ENCODE assay signal across 21 mouse cellular contexts in the genomic region with DNA sequence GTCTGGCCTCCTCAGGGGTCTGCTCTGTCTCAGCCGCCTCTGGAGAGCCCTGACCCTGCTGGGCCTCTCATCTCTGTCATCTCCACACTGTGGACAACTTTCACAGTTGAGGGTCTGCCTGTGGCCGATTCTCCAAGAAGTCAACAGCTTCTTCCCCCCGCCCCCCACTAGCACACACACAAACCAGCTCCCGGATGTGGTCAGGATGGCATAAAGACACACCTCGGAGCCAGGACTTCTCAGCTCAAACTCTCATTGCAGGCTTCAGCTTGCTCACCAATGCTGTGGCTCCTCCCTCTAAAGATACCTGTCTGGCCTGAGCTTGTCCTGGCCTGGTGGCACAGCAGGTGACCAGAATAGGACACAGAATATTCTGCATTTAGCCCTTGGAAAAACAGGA.
DNase-seq lines count a peak whose midpoint lies in the region; ATAC-seq and TF ChIP-seq lines count a peak whose summit lies in the region.
"Had no signal": no experiment of that assay in that cellular context is flagged by ENCODE, and none has a peak within 500 bp of the region (broad histone marks: within the 10 kb centered on the region; RNA-seq: fewer than 3 reads in every experiment).

No protein-coding gene starts in this region.

- 0 out of 2 replicates have a peak overlapping the region, but pooled peaks have one; percentile 34 for H3K4me2 ChIP-seq in stomach, embryonic 15.5 days
- no peak overlapping the region for H3K4me2 ChIP-seq in stomach, postnatal 0 days (replicated peaks; ENCODE audit: low read depth)
- H3K4me2 ChIP-seq: forebrain, embryonic 12.5 days; limb, embryonic 12.5 days; liver, embryonic 12.5 days had no signal

- intact Hi-C loops in heart, postnatal 36 days (cut with DNase I), result no loop called here

- TF ChIP-seq CTCF in stomach, postnatal 0 days (IDR thresholded peaks at IDR 0.05; ENCODE audit: low read depth), result no peak

- no peak overlapping the region for H3K4me3 ChIP-seq in stomach, embryonic 15.5 days (replicated peaks)
- H3K4me3 ChIP-seq in stomach, postnatal 0 days (ENCODE audit: low read depth, low read length), result no peak overlapping the region
- H3K4me3 ChIP-seq: forebrain, embryonic 12.5 days; gastrocnemius, adult 2 months; limb, embryonic 12.5 days; liver, embryonic 12.5 days; megakaryocyte, embryonic 14.5 days; myocyte had no signal

- TF ChIP-seq EP300 in stomach, postnatal 0 days (optimal IDR thresholded peaks at IDR 0.05), result no peak

- H3K9me3 ChIP-seq in stomach, embryonic 15.5 days, result no peaks in the 10 kb centered on the region
- no peaks in the 10 kb centered on the region for H3K9me3 ChIP-seq in stomach, postnatal 0 days (ENCODE audit: control insufficient read depth, low read length)
- H3K9me3 ChIP-seq: forebrain, embryonic 12.5 days; limb, embryonic 12.5 days; liver, embryonic 12.5 days; megakaryocyte, embryonic 14.5 days had no signal

- no peak overlapping the region for H3K27ac ChIP-seq in stomach, embryonic 15.5 days
- H3K27ac ChIP-seq in stomach, postnatal 0 days (replicated peaks), result no peak overlapping the region
- H3K27ac ChIP-seq: forebrain, embryonic 12.5 days; gastrocnemius, adult 2 months; limb, embryonic 12.5 days; liver, embryonic 12.5 days had no signal

- H3K4me1 ChIP-seq in stomach, embryonic 15.5 days, result peaks cover 16% of the 10 kb centered on the region; the same call in 1 of the 2 replicates
- H3K4me1 ChIP-seq in stomach, postnatal 0 days (replicated peaks; ENCODE audit: control insufficient read depth, insufficient read depth), result no peaks in the 10 kb centered on the region
- H3K4me1 ChIP-seq: liver, embryonic 12.5 days had no signal

- WGBS in stomach, embryonic 15.5 days, result 38% methylated on average over 5 of the region's 5 CpGs
- 47% methylated on average over 5 of the region's 5 CpGs for WGBS in stomach, postnatal 0 days

- no peak for ATAC-seq in stomach, embryonic 15.5 days (ENCODE audit: insufficient read depth, low FRiP score, low read depth)
- ATAC-seq in stomach, postnatal 0 days (ENCODE audit: low FRiP score, low TSS enrichment), result no peak
- ATAC-seq in activated CD4-positive, CD25-positive, alpha-beta regulatory T cell, adult 4 months, result peak; percentile 76
- ATAC-seq: hindbrain, embryonic 16.5 days; liver, embryonic 12.5 days had no signal

- no peak overlapping the region for H3K9ac ChIP-seq in stomach, embryonic 15.5 days
- H3K9ac ChIP-seq in stomach, postnatal 0 days (ENCODE audit: low read length), result no peak overlapping the region
- H3K9ac ChIP-seq: forebrain, embryonic 12.5 days; limb, embryonic 12.5 days; liver, embryonic 12.5 days had no signal

- no peaks in the 10 kb centered on the region for H3K36me3 ChIP-seq in stomach, embryonic 15.5 days
- H3K36me3 ChIP-seq in stomach, postnatal 0 days (ENCODE audit: control insufficient read depth, insufficient read depth, low read length), result no peaks in the 10 kb centered on the region
- H3K36me3 ChIP-seq: forebrain, embryonic 12.5 days; G1E; limb, embryonic 12.5 days; liver, embryonic 12.5 days had no signal

- DNase-seq in stomach, postnatal 0 days (ENCODE audit: low spot score), result no peak
- DNase-seq in naive thymus-derived CD4-positive, alpha-beta T cell, adult 2 months (ENCODE audit: low read depth), result peak; percentile 20
- DNase-seq in thymus, postnatal 4 days, result peak; percentile 53
- no peak for DNase-seq in heart, postnatal 36 days
- no peak for DNase-seq in layer of hippocampus, adult 8-10 months (ENCODE audit: low spot score in 2 of 2)
- DNase-seq: adrenal gland, postnatal 25 days; cerebellum, adult 11-12 months; embryo, embryonic 11 days; gastrocnemius, adult 2 months; heart, postnatal 4 days; midbrain, embryonic 14.5 days; right cerebral cortex, postnatal 25 days had no signal

- peaks cover 60% of the 10 kb centered on the region for H3K27me3 ChIP-seq in stomach, embryonic 15.5 days (replicated peaks)
- no peaks in the 10 kb centered on the region for H3K27me3 ChIP-seq in stomach, postnatal 0 days (ENCODE audit: control insufficient read depth, insufficient read depth, low read length)

Comparison
In these comparisons a context has a peak if more than half of its experiments do, and no peak if none do; other contexts are left out.
1. DNase-seq: peak in naive thymus-derived CD4-positive, alpha-beta T cell, adult 2 months (single experiment) and thymus, postnatal 4 days (single experiment); none in stomach, postnatal 0 days (single experiment), heart, postnatal 36 days (0 of 2) and layer of hippocampus, adult 8-10 months (0 of 2).